7 mouse cellular contexts compared by ENCODE assay signal in the genomic region with DNA sequence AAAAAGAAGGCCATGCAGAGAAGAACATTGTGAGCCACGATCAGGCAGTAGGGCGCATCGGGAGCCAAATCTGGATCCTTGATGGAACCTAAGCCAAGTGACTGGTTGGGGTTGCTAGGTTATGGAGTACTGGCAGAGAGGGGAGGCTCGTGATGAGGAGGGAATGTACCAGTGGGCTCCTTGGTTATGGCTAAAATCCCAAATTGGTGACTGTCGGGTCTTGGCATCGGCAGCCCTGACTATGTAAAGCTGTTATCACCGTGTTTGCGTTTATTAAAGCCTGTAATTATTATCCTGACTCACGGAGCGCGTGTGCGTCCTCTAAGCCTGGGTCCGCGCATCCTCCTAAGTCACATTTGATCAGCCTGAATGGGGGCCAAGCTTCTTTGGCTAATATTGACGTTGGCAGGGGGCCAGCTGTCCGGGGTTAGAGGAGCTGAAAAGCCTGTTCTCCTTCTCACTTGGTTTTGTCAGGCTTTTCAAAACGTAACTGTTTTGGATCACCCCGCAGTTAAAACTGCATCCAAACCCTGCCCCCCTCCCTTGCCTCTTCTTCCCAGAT.
DNase-seq lines count a peak whose midpoint lies in the region; ATAC-seq and TF ChIP-seq lines count a peak whose summit lies in the region.

No protein-coding gene starts in this region.

- whole genome bisulfite sequencing in heart, embryonic 13.5 days = 34% methylated on average over 18 of the region's 18 CpGs
- 33% methylated on average over 18 of the region's 18 CpGs for WGBS in kidney, embryonic 15.5 days
- WGBS in liver, postnatal 0 days (ENCODE audit: insufficient replicate concordance) = 66% methylated on average over 18 of the region's 18 CpGs

- no peaks in the 10 kb centered on the region for H3K36me3 ChIP-seq in heart, embryonic 13.5 days
- no peaks in the 10 kb centered on the region for H3K36me3 ChIP-seq in kidney, embryonic 15.5 days
- no peaks in the 10 kb centered on the region for H3K36me3 ChIP-seq in liver, postnatal 0 days (replicated peaks; ENCODE audit: insufficient read depth, low read length)

- no peak for TF ChIP-seq EP300 in liver, postnatal 0 days (IDR thresholded peaks at IDR 0.05; ENCODE audit: low read depth)

- TF ChIP-seq CTCF in liver, postnatal 0 days (IDR thresholded peaks at IDR 0.05; ENCODE audit: low read depth) = no peak

- ATAC-seq in heart, embryonic 13.5 days (ENCODE audit: extremely low read depth, insufficient number of reproducible peaks, low FRiP score, low TSS enrichment) = no peak; the same call in 1 of the 2 replicates
- ATAC-seq in kidney, embryonic 15.5 days (replicated peaks; ENCODE audit: low FRiP score) = peak; percentile 69; the same call in 1 of the 2 replicates
- ATAC-seq in liver, postnatal 0 days = no peak

- no peak overlapping the region for H3K9ac ChIP-seq in heart, embryonic 13.5 days
- no peak overlapping the region for H3K9ac ChIP-seq in kidney, embryonic 15.5 days
- no peak overlapping the region for H3K9ac ChIP-seq in liver, postnatal 0 days (replicated peaks)

- peak overlapping the region; percentile 1; the same call in 1 of the 2 replicates for H3K4me3 ChIP-seq in heart, embryonic 13.5 days
- no peak overlapping the region for H3K4me3 ChIP-seq in kidney, embryonic 15.5 days (replicated peaks)
- H3K4me3 ChIP-seq in liver, postnatal 0 days (ENCODE audit: low read depth, low read length) = no peak overlapping the region

- peaks cover 3% of the 10 kb centered on the region; the same call in 1 of the 2 replicates for H3K27me3 ChIP-seq in heart, embryonic 13.5 days (replicated peaks)
- H3K27me3 ChIP-seq in kidney, embryonic 15.5 days = no peaks in the 10 kb centered on the region
- no peaks in the 10 kb centered on the region for H3K27me3 ChIP-seq in liver, postnatal 0 days (ENCODE audit: insufficient read depth, low read length)

- peak overlapping the region; percentile 46 for H3K4me2 ChIP-seq in heart, embryonic 13.5 days
- peak overlapping the region; percentile 34 for H3K4me2 ChIP-seq in kidney, embryonic 15.5 days
- H3K4me2 ChIP-seq in liver, postnatal 0 days (ENCODE audit: low read depth, low read length) = no peak overlapping the region

- no peaks in the 10 kb centered on the region for H3K9me3 ChIP-seq in heart, embryonic 13.5 days
- H3K9me3 ChIP-seq in kidney, embryonic 15.5 days (replicated peaks) = no peaks in the 10 kb centered on the region
- H3K9me3 ChIP-seq in liver, postnatal 0 days (ENCODE audit: low read length) = no peaks in the 10 kb centered on the region

- H3K27ac ChIP-seq in heart, embryonic 13.5 days (replicated peaks) = 0 out of 2 replicates have a peak overlapping the region, but pooled peaks have one; percentile 12
- H3K27ac ChIP-seq in kidney, embryonic 15.5 days = 0 out of 2 replicates have a peak overlapping the region, but pooled peaks have one; percentile 22
- no peak overlapping the region for H3K27ac ChIP-seq in liver, postnatal 0 days (ENCODE audit: low read depth)

- peak; percentile 67 for DNase-seq in brain, embryonic 18.5 days (ENCODE audit: low read depth, low spot score)
- peak; percentile 75 for DNase-seq in fibroblast of lung, adult 2 months (ENCODE audit: low read depth)
- peak; percentile 24 for DNase-seq in liver, postnatal 0 days
- DNase-seq in ovary, adult 18-20 months (ENCODE audit: low spot score) = peak; percentile 40
- no peak for DNase-seq in spleen, adult 12 weeks (ENCODE audit: low spot score)

- H3K4me1 ChIP-seq in heart, embryonic 13.5 days = peaks cover 30% of the 10 kb centered on the region
- peaks cover 26% of the 10 kb centered on the region for H3K4me1 ChIP-seq in kidney, embryonic 15.5 days
- H3K4me1 ChIP-seq in liver, postnatal 0 days (ENCODE audit: insufficient read depth) = no peaks in the 10 kb centered on the region
